Mouse (Mus musculus): ENCODE results near the gene Dclk2. TPM values are rescaled to one million over a fixed set of nuclear protein-coding genes. Genes with fewer than 3 reads are reported as not detected.

Gene Dclk2
- polyA plus RNA-seq, 1 experiment from 2014 or later, result 4.6 TPM

- Histone ChIP-seq H3K4me3 (replicated peaks; ENCODE audit: low read length) (no peak overlapping the region), H3K27ac (ENCODE audit: low read length) (no peak overlapping the region), H3K4me2 (ENCODE audit: low read depth, low read length) (no peak overlapping the region), H3K9ac (ENCODE audit: low read length) (no peak overlapping the region), H3K9me3 (replicated peaks; ENCODE audit: control insufficient read depth, low read length) (no peaks in the 10 kb centered on the region), H3K36me3 (ENCODE audit: control insufficient read depth, insufficient read depth, low read length) (no peaks in the 10 kb centered on the region), H3K27me3 (ENCODE audit: control insufficient read depth, insufficient read depth, low read length) (no peaks in the 10 kb centered on the region), H3K4me1 (ENCODE audit: control insufficient read depth, insufficient read depth, low read length) (no peaks in the 10 kb centered on the region)
- 26% methylated on average over 2 of the region's 2 CpGs for WGBS
- ATAC-seq (ENCODE audit: insufficient read depth, low FRiP score), result no peak
These were observed 15.7 kb upstream of the Dclk2 start for GRCm38 (mm10) chr3:86936254-86936836.

GRCm38 (mm10) chr3:86933446-86933845 is 12.8 kb upstream of the Dclk2 start:
- Histone ChIP-seq H3K4me3 (replicated peaks; ENCODE audit: low read length) (no peak overlapping the region), H3K4me1 (ENCODE audit: control insufficient read depth, insufficient read depth, low read length) (no peaks in the 10 kb centered on the region), H3K4me2 (ENCODE audit: low read depth, low read length) (no peak overlapping the region), H3K27ac (ENCODE audit: low read length) (no peak overlapping the region), H3K9me3 (replicated peaks; ENCODE audit: control insufficient read depth, low read length) (no peaks in the 10 kb centered on the region), H3K9ac (ENCODE audit: low read length) (no peak overlapping the region), H3K27me3 (ENCODE audit: control insufficient read depth, insufficient read depth, low read length) (no peaks in the 10 kb centered on the region), H3K36me3 (ENCODE audit: control insufficient read depth, insufficient read depth, low read length) (no peaks in the 10 kb centered on the region)
- 80% methylated on average over 7 of the region's 7 CpGs for WGBS
- ATAC-seq (ENCODE audit: insufficient read depth, low FRiP score), result no peak

DNA sequence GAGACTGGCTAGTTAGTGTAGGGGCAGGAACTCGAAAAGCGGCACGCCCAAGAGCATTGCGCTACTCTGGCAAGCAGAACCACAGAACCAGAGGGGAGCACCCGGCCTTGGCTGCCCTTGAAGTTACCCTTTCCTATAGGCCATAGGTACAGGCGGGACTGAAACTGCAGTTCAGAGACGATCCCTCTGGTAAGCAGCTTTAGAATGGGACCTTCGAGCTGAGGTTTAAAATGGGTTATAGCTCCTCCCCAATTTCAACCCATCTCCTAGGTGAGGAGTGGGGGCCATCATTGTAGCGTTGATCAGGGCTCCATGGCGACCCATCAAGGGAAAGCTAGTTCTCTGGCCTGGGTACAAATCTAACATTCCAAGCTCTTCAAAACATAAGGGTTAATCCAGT is 3.0 kb upstream of the Dclk2 start:
- Histone ChIP-seq H3K9ac (ENCODE audit: low read length) (no peak overlapping the region), H3K27me3 (ENCODE audit: control insufficient read depth, insufficient read depth, low read length) (peaks cover 8% of the 10 kb centered on the region; the same call in 1 of the 2 replicates)
- ATAC-seq (ENCODE audit: insufficient read depth, low FRiP score), result no peak

DNA sequence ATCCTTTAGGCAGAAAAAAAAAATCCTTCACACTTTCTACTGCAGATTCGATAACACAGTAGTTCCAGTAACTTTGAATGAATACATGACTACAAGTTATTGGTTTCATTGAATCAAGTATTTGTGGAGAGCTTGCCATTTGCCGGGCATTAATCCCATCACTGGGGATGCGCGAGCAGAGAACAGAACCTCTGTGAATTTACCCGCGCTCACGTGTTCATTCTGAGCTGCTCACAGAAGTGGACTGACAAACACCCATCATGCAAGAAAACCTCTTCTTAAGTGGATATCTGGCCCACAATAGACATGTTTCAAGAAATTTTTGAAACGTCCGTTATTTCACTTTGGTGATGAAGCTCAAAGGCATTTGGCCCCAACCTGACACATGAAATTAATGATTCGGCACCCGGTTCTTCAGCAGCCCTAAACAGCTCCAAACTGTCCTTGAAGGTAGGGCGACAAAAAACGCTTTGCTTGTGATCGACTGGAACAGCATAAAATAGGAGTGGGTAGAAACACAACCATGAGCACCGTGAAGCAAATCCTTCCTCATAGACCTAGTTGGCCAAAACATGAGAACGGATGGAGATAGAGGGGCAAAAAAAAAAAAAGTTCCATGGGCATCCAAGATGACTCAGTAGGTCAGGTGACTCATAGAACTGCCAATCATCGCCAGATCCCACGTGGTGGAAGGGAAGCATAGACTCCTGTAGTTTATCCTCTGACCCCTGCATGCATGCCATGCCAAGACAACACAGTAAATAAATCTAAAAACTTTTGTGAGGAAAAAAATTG is 726 bp upstream of the Dclk2 start:
- Histone ChIP-seq H3K9me3 (replicated peaks; ENCODE audit: control insufficient read depth, low read length) (no peaks in the 10 kb centered on the region), H3K9ac (ENCODE audit: low read length) (no peak overlapping the region), H3K36me3 (ENCODE audit: control insufficient read depth, insufficient read depth, low read length) (no peaks in the 10 kb centered on the region), H3K27me3 (ENCODE audit: control insufficient read depth, insufficient read depth, low read length) (peaks cover 8% of the 10 kb centered on the region; the same call in 1 of the 2 replicates), H3K27ac (ENCODE audit: low read length) (no peak overlapping the region), H3K4me3 (replicated peaks; ENCODE audit: low read length) (peak overlapping the region; percentile 64), H3K4me2 (ENCODE audit: low read depth, low read length) (peak overlapping the region; percentile 81; the same call in 1 of the 2 replicates), H3K4me1 (ENCODE audit: control insufficient read depth, insufficient read depth, low read length) (no peaks in the 10 kb centered on the region)
- no peak for ATAC-seq (ENCODE audit: insufficient read depth, low FRiP score)
- WGBS, result 63% methylated on average over 18 of the region's 18 CpGs

More for the DNA sequence above, 3.0 kb upstream of the Dclk2 start:
- Histone ChIP-seq H3K4me1 (ENCODE audit: control insufficient read depth, insufficient read depth, low read length) (no peaks in the 10 kb centered on the region), H3K36me3 (ENCODE audit: control insufficient read depth, insufficient read depth, low read length) (no peaks in the 10 kb centered on the region), H3K9me3 (replicated peaks; ENCODE audit: control insufficient read depth, low read length) (no peaks in the 10 kb centered on the region), H3K27ac (ENCODE audit: low read length) (no peak overlapping the region), H3K4me2 (ENCODE audit: low read depth, low read length) (no peak overlapping the region), H3K4me3 (replicated peaks; ENCODE audit: low read length) (no peak overlapping the region)
- 82% methylated on average over 10 of the region's 10 CpGs for WGBS

DNA sequence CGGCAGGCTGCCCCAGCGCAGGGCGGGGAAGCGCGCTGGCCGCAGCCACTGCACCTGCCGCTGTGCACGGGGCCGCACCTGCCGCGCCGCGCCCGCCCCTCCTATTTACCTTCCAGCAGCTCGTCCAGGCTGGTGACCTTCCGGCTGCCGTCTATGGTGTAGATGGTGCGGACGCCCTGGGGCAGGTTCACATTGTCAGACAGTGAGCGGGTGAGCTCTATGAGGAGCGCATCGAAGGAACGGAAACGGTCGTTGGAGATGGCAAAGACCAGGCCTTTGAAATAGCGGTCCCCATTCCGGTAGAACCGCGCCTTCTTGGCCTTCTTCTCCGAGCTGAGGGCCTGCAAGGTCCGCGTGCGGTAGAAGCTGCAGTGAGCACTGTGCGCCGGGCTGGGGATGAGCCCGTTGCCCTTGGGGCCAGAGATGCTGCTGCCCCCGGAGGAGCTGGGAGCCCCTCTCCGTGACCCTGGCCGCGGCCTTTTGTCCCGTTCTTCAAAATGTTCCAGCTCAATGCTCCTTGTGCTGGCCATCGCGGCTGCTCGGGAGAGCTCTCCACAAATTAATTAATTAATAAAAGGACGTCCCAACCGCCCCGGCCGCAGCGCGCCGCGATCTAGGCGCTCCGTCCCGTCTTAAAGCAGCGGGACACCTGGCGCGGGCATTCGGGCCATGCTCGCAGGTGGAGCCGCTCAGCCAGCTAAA is 860 bp downstream of the Dclk2 start:
- Histone ChIP-seq H3K27me3 (ENCODE audit: control insufficient read depth, insufficient read depth, low read length) (peaks cover 8% of the 10 kb centered on the region; the same call in 1 of the 2 replicates), H3K9me3 (replicated peaks; ENCODE audit: control insufficient read depth, low read length) (no peaks in the 10 kb centered on the region), H3K4me3 (replicated peaks; ENCODE audit: low read length) (peak overlapping the region; percentile 64), H3K4me2 (ENCODE audit: low read depth, low read length) (peak overlapping the region; percentile 81), H3K27ac (ENCODE audit: low read length) (no peak overlapping the region), H3K9ac (ENCODE audit: low read length) (peak overlapping the region; percentile 77), H3K36me3 (ENCODE audit: control insufficient read depth, insufficient read depth, low read length) (no peaks in the 10 kb centered on the region), H3K4me1 (ENCODE audit: control insufficient read depth, insufficient read depth, low read length) (no peaks in the 10 kb centered on the region)
- ATAC-seq (ENCODE audit: insufficient read depth, low FRiP score), result peak; percentile 62
- under 1% methylated on average over 59 of the region's 61 CpGs for WGBS

DNA sequence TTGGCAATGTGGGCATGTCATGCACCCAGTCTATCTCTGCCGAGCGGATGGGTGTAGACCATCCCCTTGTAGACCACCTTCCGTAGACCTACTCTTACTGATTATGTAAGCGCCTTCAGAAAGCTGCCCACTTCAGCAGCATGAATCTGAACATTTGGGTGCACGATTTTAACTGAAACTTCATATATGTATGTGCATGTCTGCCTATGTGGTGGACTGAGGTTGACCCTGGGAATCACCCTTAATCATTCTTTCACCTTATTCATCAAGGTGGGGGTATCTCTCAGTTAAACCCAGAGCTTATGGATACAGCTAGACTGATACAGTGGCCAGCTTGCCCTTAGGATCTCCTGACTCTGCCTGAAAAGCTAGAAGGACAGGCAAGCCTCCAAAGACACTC is 3.6 kb downstream of the Dclk2 start:
- 94% methylated on average over 5 of the region's 5 CpGs for WGBS
- no peaks in the 10 kb centered on the region for H3K9me3 ChIP-seq (replicated peaks; ENCODE audit: control insufficient read depth, low read length)
- H3K4me1 ChIP-seq (ENCODE audit: control insufficient read depth, insufficient read depth, low read length), result no peaks in the 10 kb centered on the region
- no peak overlapping the region for H3K4me2 ChIP-seq (ENCODE audit: low read depth, low read length)
- H3K9ac ChIP-seq (ENCODE audit: low read length), result no peak overlapping the region
- no peaks in the 10 kb centered on the region for H3K36me3 ChIP-seq (ENCODE audit: control insufficient read depth, insufficient read depth, low read length)
- ATAC-seq (ENCODE audit: insufficient read depth, low FRiP score), result no peak
- H3K27me3 ChIP-seq (ENCODE audit: control insufficient read depth, insufficient read depth, low read length), result peaks cover 8% of the 10 kb centered on the region; the same call in 1 of the 2 replicates
- no peak overlapping the region for H3K4me3 ChIP-seq (replicated peaks; ENCODE audit: low read length)
- H3K27ac ChIP-seq (ENCODE audit: low read length), result no peak overlapping the region

GRCm38 (mm10) chr3:86916626-86917025 is 4.0 kb downstream of the Dclk2 start:
- peaks cover 8% of the 10 kb centered on the region; the same call in 1 of the 2 replicates for H3K27me3 ChIP-seq (ENCODE audit: control insufficient read depth, insufficient read depth, low read length)
- H3K9me3 ChIP-seq (replicated peaks; ENCODE audit: control insufficient read depth, low read length), result no peaks in the 10 kb centered on the region
- no peaks in the 10 kb centered on the region for H3K4me1 ChIP-seq (ENCODE audit: control insufficient read depth, insufficient read depth, low read length)
- 93% methylated on average over 4 of the region's 4 CpGs for WGBS
- no peak for ATAC-seq (ENCODE audit: insufficient read depth, low FRiP score)
- H3K4me2 ChIP-seq (ENCODE audit: low read depth, low read length), result no peak overlapping the region
- H3K27ac ChIP-seq (ENCODE audit: low read length), result no peak overlapping the region
- no peaks in the 10 kb centered on the region for H3K36me3 ChIP-seq (ENCODE audit: control insufficient read depth, insufficient read depth, low read length)
- H3K4me3 ChIP-seq (replicated peaks; ENCODE audit: low read length), result no peak overlapping the region
- H3K9ac ChIP-seq (ENCODE audit: low read length), result no peak overlapping the region

DNA sequence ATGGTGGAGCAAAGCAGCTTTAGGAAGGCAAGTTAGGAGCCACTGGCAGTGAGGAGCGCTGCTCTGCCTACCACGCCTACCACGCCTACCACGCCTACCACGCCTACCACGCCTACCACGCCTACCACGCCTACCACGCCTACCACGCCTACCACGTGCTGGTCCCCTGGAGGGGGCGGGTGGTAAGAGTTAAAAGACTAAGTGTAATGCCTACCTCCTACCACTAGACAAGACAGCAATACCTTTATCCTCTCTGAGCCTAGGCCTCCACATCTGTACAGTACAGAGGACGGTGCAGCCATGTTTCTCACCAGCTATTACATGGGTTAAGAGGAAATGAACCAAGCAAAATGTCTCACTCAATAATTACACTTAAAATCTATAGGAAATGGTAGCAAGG is 5.4 kb downstream of the Dclk2 start:
- H3K9me3 ChIP-seq (replicated peaks; ENCODE audit: control insufficient read depth, low read length), result no peaks in the 10 kb centered on the region
- no peak overlapping the region for H3K4me3 ChIP-seq (replicated peaks; ENCODE audit: low read length)
- no peak overlapping the region for H3K4me2 ChIP-seq (ENCODE audit: low read depth, low read length)
- no peak for ATAC-seq (ENCODE audit: insufficient read depth, low FRiP score)
- no peak overlapping the region for H3K27ac ChIP-seq (ENCODE audit: low read length)
- H3K36me3 ChIP-seq (ENCODE audit: control insufficient read depth, insufficient read depth, low read length), result no peaks in the 10 kb centered on the region
- H3K4me1 ChIP-seq (ENCODE audit: control insufficient read depth, insufficient read depth, low read length), result no peaks in the 10 kb centered on the region
- 62% methylated on average over 13 of the region's 13 CpGs for WGBS
- peaks cover 8% of the 10 kb centered on the region; the same call in 1 of the 2 replicates for H3K27me3 ChIP-seq (ENCODE audit: control insufficient read depth, insufficient read depth, low read length)
- H3K9ac ChIP-seq (ENCODE audit: low read length), result no peak overlapping the region

DNA sequence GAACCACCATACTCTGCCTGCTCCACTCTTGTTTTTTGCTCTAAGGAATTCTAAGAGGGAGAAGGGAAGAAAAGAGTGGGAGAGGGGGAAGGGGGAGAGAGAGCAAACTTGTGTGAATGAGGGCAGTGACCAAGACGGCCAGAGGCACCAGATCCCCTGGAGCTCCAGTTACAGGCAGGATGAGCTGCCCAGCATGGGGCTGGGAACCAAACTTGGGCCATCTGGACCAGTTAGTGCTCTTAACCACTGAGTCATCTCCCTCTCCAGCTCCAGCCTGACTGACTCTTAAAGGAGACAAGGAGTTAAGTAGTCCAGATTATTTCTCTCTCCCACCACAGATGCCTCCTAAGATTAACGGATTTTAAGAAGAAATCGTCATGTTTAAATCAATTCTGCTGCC is 6.3 kb downstream of the Dclk2 start:
- WGBS, result 67% methylated on average over 3 of the region's 3 CpGs
- Histone ChIP-seq H3K4me1 (ENCODE audit: control insufficient read depth, insufficient read depth, low read length) (no peaks in the 10 kb centered on the region), H3K4me2 (ENCODE audit: low read depth, low read length) (no peak overlapping the region), H3K4me3 (replicated peaks; ENCODE audit: low read length) (no peak overlapping the region), H3K9me3 (replicated peaks; ENCODE audit: control insufficient read depth, low read length) (no peaks in the 10 kb centered on the region), H3K9ac (ENCODE audit: low read length) (no peak overlapping the region), H3K27me3 (ENCODE audit: control insufficient read depth, insufficient read depth, low read length) (peaks cover 4% of the 10 kb centered on the region; the same call in 1 of the 2 replicates), H3K36me3 (ENCODE audit: control insufficient read depth, insufficient read depth, low read length) (no peaks in the 10 kb centered on the region), H3K27ac (ENCODE audit: low read length) (no peak overlapping the region)
- ATAC-seq (ENCODE audit: insufficient read depth, low FRiP score), result no peak

All from stomach, embryonic 16.5 days (tissue).